Mouse (Mus musculus) neural tube, embryonic 12.5 days (tissue): ENCODE data around the gene Kcnma1. TPM values are rescaled to one million over a fixed set of nuclear protein-coding genes. Genes with fewer than 3 reads are reported as not detected.

ENCODE experiments used
- ATAC-seq: fragments of 200-750 bp; cut with Nextera tagmentation; 2 replicates; pipeline ENCODE4 v1.8.0; 2017; ENCODE audit warnings: low read depth, mild to moderate bottlenecking, moderate TSS enrichment, moderate library complexity; ENCODE audit not compliant: low FRiP score
- H3K27ac ChIP-seq: fragments of 300-500 bp; sonication (generic); 2 replicates; pipeline ENCODE4 v1.5.1; 2016
- H3K27me3 ChIP-seq: fragments of 300-500 bp; sonication (generic); replicated peaks from 2 replicates; pipeline ENCODE4 v1.6.1; 2016; ENCODE audit warnings: mild to moderate bottlenecking
- H3K36me3 ChIP-seq: fragments of 300-500 bp; sonication (generic); 2 replicates; pipeline ENCODE4 v1.6.1; 2016; ENCODE audit warnings: mild to moderate bottlenecking
- H3K4me1 ChIP-seq: fragments of 300-500 bp; sonication (generic); 2 replicates; pipeline ENCODE4 v1.6.1; 2016
- H3K4me2 ChIP-seq: fragments of 300-500 bp; sonication (generic); replicated peaks from 2 replicates; pipeline ENCODE4 v1.6.1; 2016; ENCODE audit warnings: mild to moderate bottlenecking
- H3K4me3 ChIP-seq: fragments of 300-500 bp; sonication (generic); 2 replicates; pipeline ENCODE4 v1.5.1; 2016
- H3K9ac ChIP-seq: fragments of 300-500 bp; sonication (generic); 2 replicates; pipeline ENCODE4 v1.6.1; 2016; ENCODE audit warnings: mild to moderate bottlenecking
- H3K9me3 ChIP-seq: fragments of 300-500 bp; sonication (generic); 2 replicates; pipeline ENCODE4 v1.6.1; 2016; ENCODE audit warnings: mild to moderate bottlenecking
- WGBS: fragments of 180-500 bp; shearing (Covaris S2); methylation state at CpG from one replicate; pipeline ENCODE4 v1.1.7; 2016; 5-methylcytosine and 5-hydroxymethylcytosine counted together
- polyA plus RNA-seq: library from polyadenylated mRNA; unstranded; fragments of >200 nt; fragmentation: Nextera tagmentation; extraction: Ambion mirVana; gene quantifications from 2 replicates; pipeline ENCODE4 v1.2.1, GENCODE M21; 2016

Gene Kcnma1
- polyA plus RNA-seq, 1 experiment from 2014 or later = 6.5 TPM

DNA sequence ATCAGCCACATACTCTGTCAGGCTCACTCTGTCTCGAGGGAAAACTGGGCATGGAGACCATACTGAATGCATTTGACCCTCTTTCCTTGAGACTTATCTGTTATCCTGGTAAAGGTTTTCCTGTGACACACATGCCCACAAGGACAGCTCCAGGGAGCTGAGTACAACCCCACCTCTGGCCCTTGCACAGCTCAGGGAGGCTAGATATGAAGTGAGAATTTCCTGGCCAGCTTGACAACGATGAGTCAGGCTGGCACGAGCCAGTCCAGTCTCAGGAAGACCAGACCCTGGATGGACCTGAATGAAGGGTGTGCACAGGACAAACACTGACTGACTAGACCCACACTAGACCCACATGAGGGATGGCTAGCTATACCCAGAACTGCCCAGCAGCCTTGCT, 222.2 kb downstream of the Kcnma1 start:
- Histone ChIP-seq H3K27ac (no peak overlapping the region), H3K9me3 (no peaks in the 10 kb centered on the region), H3K4me2 (no peak overlapping the region), H3K36me3 (no peaks in the 10 kb centered on the region), H3K4me1 (no peaks in the 10 kb centered on the region), H3K9ac (no peak overlapping the region), H3K4me3 (no peak overlapping the region), H3K27me3 (no peaks in the 10 kb centered on the region)
- no peak for ATAC-seq
- WGBS = 65% methylated on average over 3 of the region's 3 CpGs

DNA sequence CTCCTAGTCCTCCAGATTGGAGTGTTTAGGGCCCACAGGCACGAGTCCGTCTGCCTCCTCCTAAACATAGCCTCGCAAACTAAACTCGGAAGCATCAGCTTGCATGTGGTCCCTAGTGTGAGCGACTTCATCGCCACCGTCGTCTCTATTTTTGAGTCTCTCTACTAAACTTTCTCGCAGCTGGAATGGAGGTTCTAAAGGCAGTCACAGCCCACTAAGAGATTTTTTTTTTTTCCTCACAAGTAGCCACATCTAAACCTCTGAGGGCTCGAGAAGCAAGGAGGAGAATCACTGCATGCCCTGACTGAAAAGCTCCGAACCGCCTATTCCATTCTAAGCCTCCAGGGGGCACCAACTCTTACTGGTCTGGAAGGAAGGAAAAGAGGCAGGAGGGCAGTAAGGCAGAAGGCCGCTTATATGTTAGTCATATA, 223.0 kb downstream of the Kcnma1 start:
- no peaks in the 10 kb centered on the region for H3K9me3 ChIP-seq
- no peak for ATAC-seq
- no peak overlapping the region for H3K4me2 ChIP-seq
- H3K9ac ChIP-seq = no peak overlapping the region
- H3K27ac ChIP-seq = no peak overlapping the region
- peaks cover under 1% of the 10 kb centered on the region for H3K4me1 ChIP-seq
- 53% methylated on average over 13 of the region's 13 CpGs for WGBS
- no peaks in the 10 kb centered on the region for H3K27me3 ChIP-seq
- no peak overlapping the region for H3K4me3 ChIP-seq
- H3K36me3 ChIP-seq = no peaks in the 10 kb centered on the region

DNA sequence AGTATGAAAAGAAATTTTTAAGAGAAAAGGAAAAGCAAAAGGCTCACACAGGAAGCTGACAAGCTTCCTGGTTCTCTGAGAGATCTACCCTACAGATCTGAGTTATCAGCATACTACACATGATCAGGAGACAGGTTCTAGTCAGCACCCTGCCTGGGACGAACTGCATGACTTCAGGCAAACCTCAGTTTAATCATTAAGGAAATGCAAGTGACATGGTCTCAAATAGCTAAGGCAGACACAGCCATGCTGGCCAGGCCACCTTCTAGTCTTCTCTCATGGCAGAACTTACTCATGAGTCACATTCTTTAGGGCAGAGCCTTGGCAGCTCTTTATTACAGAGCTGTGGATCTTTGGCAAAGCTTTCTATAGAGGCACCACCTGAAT, 227.6 kb downstream of the Kcnma1 start:
- no peaks in the 10 kb centered on the region for H3K27me3 ChIP-seq
- H3K9me3 ChIP-seq = no peaks in the 10 kb centered on the region
- ATAC-seq = no peak
- peaks cover 4% of the 10 kb centered on the region for H3K4me1 ChIP-seq
- WGBS = 35% methylated on average over 1 of the region's 1 CpGs
- H3K4me2 ChIP-seq = no peak overlapping the region
- H3K9ac ChIP-seq = no peak overlapping the region
- no peak overlapping the region for H3K27ac ChIP-seq
- H3K4me3 ChIP-seq = no peak overlapping the region
- H3K36me3 ChIP-seq = no peaks in the 10 kb centered on the region

DNA sequence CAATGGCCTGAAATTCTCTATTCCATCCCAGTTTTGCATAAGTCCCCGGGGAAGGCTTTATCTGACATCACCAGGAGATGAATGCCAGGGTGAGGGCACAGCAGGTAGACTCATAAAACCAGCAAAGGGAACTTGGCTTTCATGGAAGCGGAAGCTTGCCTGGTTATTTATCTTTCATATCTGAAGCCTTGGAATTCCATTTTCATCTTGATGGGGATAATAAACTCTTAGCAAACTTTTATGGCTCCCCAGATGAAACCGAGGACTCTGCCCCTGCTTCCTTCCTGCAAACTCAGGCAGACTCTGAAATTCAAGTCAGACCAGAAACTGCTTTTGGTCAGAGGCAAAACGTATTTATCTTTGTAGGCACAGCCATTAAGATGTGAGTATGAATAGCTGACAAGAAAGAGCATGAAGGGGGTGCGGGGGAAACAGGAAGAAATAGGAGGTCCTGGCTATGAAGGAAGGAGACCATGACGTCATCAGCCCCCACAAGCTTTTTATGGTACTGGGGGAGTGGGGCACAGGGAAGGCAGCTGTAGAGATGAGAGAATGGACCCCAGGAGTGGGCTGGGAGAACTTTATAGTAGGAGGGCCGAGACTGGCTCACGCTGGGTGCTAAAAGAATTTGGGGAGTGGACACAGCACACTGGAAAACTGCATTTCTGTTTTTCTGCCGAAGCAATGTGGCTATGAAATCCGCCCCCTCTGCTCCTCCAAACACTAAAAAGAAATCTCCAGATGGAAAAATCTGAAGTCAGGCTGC, 228.2 kb downstream of the Kcnma1 start:
- 38% methylated on average over 10 of the region's 10 CpGs for WGBS
- H3K4me2 ChIP-seq = no peak overlapping the region
- ATAC-seq = no peak

DNA sequence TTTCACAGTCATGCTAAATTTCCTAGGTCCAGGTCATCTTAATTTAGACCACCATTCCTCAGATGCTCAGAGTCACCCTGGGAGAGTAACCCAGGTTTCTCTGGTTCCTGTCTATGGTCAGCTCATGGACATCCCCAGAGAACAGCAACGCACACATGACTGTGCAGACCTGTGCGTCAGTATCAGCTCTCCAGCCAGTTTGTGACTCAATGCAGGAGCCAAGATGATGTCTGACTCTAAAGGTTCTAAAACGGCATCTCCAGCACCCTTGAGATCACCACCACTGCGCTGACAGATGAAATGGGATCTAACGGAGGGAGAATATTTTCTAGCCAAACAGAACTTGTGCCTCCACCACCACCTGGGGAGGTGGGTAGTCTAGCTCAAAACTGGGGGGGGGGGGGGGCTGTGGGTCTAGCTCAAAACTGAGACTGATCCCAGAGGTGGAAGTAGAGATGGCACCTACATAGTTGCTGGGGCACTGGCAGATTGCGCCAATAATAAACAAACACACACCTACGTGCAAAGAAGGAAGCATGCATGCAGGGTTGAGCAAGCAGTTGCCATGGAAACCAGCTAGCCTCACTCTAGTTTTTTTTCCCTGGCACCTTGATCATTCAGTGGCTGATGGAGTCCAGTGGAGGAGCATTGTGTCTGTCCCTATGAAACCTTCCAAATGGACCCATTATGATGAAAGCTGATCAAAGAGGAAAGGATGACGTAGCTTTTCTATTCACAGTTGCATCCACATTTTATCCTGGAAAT, 231.3 kb downstream of the Kcnma1 start:
- no peak for ATAC-seq
- H3K27me3 ChIP-seq = no peaks in the 10 kb centered on the region
- no peak overlapping the region for H3K9ac ChIP-seq
- H3K4me3 ChIP-seq = no peak overlapping the region
- no peaks in the 10 kb centered on the region for H3K36me3 ChIP-seq
- no peak overlapping the region for H3K4me2 ChIP-seq
- H3K27ac ChIP-seq = no peak overlapping the region
- peaks cover 4% of the 10 kb centered on the region for H3K4me1 ChIP-seq
- 72% methylated on average over 8 of the region's 8 CpGs for WGBS
- H3K9me3 ChIP-seq = no peaks in the 10 kb centered on the region

More for the DNA sequence above, 228.2 kb downstream of the Kcnma1 start:
- Histone ChIP-seq H3K27ac (no peak overlapping the region), H3K9ac (no peak overlapping the region), H3K27me3 (no peaks in the 10 kb centered on the region), H3K36me3 (no peaks in the 10 kb centered on the region), H3K9me3 (no peaks in the 10 kb centered on the region), H3K4me1 (peaks cover 4% of the 10 kb centered on the region), H3K4me3 (no peak overlapping the region)

GRCm38 (mm10) chr14:23774542-23774941, 239.7 kb downstream of the Kcnma1 start:
- no peak for ATAC-seq
- no peak overlapping the region for H3K4me3 ChIP-seq
- no peak overlapping the region for H3K9ac ChIP-seq
- H3K4me2 ChIP-seq = no peak overlapping the region
- no peak overlapping the region for H3K27ac ChIP-seq
- H3K36me3 ChIP-seq = no peaks in the 10 kb centered on the region
- no peaks in the 10 kb centered on the region for H3K4me1 ChIP-seq
- H3K9me3 ChIP-seq = no peaks in the 10 kb centered on the region
- WGBS = 82% methylated on average over 2 of the region's 2 CpGs
- no peaks in the 10 kb centered on the region for H3K27me3 ChIP-seq

- no peak for ATAC-seq
- no peaks in the 10 kb centered on the region for H3K27me3 ChIP-seq
- H3K4me2 ChIP-seq = no peak overlapping the region
- no peak overlapping the region for H3K9ac ChIP-seq
- H3K4me3 ChIP-seq = no peak overlapping the region
- no peaks in the 10 kb centered on the region for H3K9me3 ChIP-seq
- no peak overlapping the region for H3K27ac ChIP-seq
- no peaks in the 10 kb centered on the region for H3K36me3 ChIP-seq
- WGBS = 82% methylated on average over 3 of the region's 3 CpGs
- H3K4me1 ChIP-seq = no peaks in the 10 kb centered on the region
Measured at GRCm38 (mm10) chr14:23772685-23773084, 241.6 kb downstream of the Kcnma1 start.

- WGBS = 68% methylated on average over 1 of the region's 1 CpGs
Measured at GRCm38 (mm10) chr14:23771794-23772193, 242.5 kb downstream of the Kcnma1 start.

GRCm38 (mm10) chr14:23762471-23762870, 251.8 kb downstream of the Kcnma1 start:
- Histone ChIP-seq H3K36me3 (no peaks in the 10 kb centered on the region), H3K27me3 (no peaks in the 10 kb centered on the region), H3K4me1 (no peaks in the 10 kb centered on the region), H3K9ac (no peak overlapping the region), H3K4me3 (no peak overlapping the region), H3K27ac (no peak overlapping the region), H3K4me2 (no peak overlapping the region), H3K9me3 (no peaks in the 10 kb centered on the region)
- no peak for ATAC-seq
- 91% methylated on average over 2 of the region's 2 CpGs for WGBS

More at GRCm38 (mm10) chr14:23771794-23772193, 242.5 kb downstream of the Kcnma1 start:
- H3K27me3 ChIP-seq = no peaks in the 10 kb centered on the region
- H3K4me1 ChIP-seq = no peaks in the 10 kb centered on the region
- H3K9me3 ChIP-seq = no peaks in the 10 kb centered on the region
- no peak overlapping the region for H3K27ac ChIP-seq
- no peaks in the 10 kb centered on the region for H3K36me3 ChIP-seq
- no peak overlapping the region for H3K4me3 ChIP-seq
- H3K9ac ChIP-seq = no peak overlapping the region
- ATAC-seq = no peak
- H3K4me2 ChIP-seq = no peak overlapping the region

- Histone ChIP-seq H3K9ac (no peak overlapping the region), H3K9me3 (no peaks in the 10 kb centered on the region), H3K4me3 (no peak overlapping the region), H3K4me2 (no peak overlapping the region), H3K27ac (no peak overlapping the region), H3K36me3 (no peaks in the 10 kb centered on the region), H3K27me3 (no peaks in the 10 kb centered on the region), H3K4me1 (no peaks in the 10 kb centered on the region)
- 76% methylated on average over 5 of the region's 5 CpGs for WGBS
- ATAC-seq = no peak
Measured at GRCm38 (mm10) chr14:23759626-23760025, 254.7 kb downstream of the Kcnma1 start.

GRCm38 (mm10) chr14:23758421-23758820, 255.9 kb downstream of the Kcnma1 start:
- ATAC-seq = no peak
- no peak overlapping the region for H3K27ac ChIP-seq
- no peaks in the 10 kb centered on the region for H3K27me3 ChIP-seq
- no peak overlapping the region for H3K9ac ChIP-seq
- H3K4me1 ChIP-seq = no peaks in the 10 kb centered on the region
- no peak overlapping the region for H3K4me3 ChIP-seq
- no peak overlapping the region for H3K4me2 ChIP-seq
- no peaks in the 10 kb centered on the region for H3K9me3 ChIP-seq
- 67% methylated on average over 1 of the region's 1 CpGs for WGBS
- H3K36me3 ChIP-seq = no peaks in the 10 kb centered on the region

GRCm38 (mm10) chr14:23748011-23748410, 266.3 kb downstream of the Kcnma1 start:
- H3K4me1 ChIP-seq = no peaks in the 10 kb centered on the region
- no peak overlapping the region for H3K4me3 ChIP-seq
- H3K9me3 ChIP-seq = no peaks in the 10 kb centered on the region
- no peak overlapping the region for H3K9ac ChIP-seq
- WGBS = 90% methylated on average over 2 of the region's 2 CpGs
- no peak overlapping the region for H3K4me2 ChIP-seq
- no peak for ATAC-seq
- H3K27ac ChIP-seq = no peak overlapping the region
- no peaks in the 10 kb centered on the region for H3K36me3 ChIP-seq
- H3K27me3 ChIP-seq = no peaks in the 10 kb centered on the region
